In genomic region chr8:8440903-8441302, GRCm38 (mm10) we compare ENCODE assay signal across 9 mouse cellular contexts.
DNase-seq lines count a peak whose midpoint lies in the region; ATAC-seq and TF ChIP-seq lines count a peak whose summit lies in the region.
"Had no signal": no experiment of that assay in that cellular context is flagged by ENCODE, and none has a peak within 500 bp of the region (broad histone marks: within the 10 kb centered on the region; RNA-seq: fewer than 3 reads in every experiment).

No protein-coding gene starts in this region.

- 29% methylated on average over 8 of the region's 8 CpGs for WGBS in kidney, adult 2 months
- 30% methylated on average over 8 of the region's 8 CpGs for WGBS in heart, embryonic 15.5 days
- WGBS in limb, embryonic 11.5 days = 44% methylated on average over 8 of the region's 8 CpGs

- ATAC-seq in heart, embryonic 15.5 days (replicated peaks; ENCODE audit: insufficient number of reproducible peaks, insufficient read depth, low FRiP score, low read depth) = peak; percentile 67; the same call in 1 of the 2 replicates
- no peak for ATAC-seq in limb, embryonic 11.5 days (ENCODE audit: insufficient number of reproducible peaks, low FRiP score, low TSS enrichment, low read depth)
- peak; percentile 52 for ATAC-seq in megakaryocyte progenitor cell, adult 5-6 weeks (replicated peaks; ENCODE audit: poor library complexity)

- no peak for TF ChIP-seq CTCF in kidney, adult 2 months (conservative IDR thresholded peaks at IDR 0.05; ENCODE audit: insufficient read depth, insufficient read length, low read depth, low read length)

- H3K4me2 ChIP-seq in heart, embryonic 15.5 days = peak overlapping the region; percentile 58
- peak overlapping the region; percentile 22; the same call in 1 of the 2 replicates for H3K4me2 ChIP-seq in limb, embryonic 11.5 days (ENCODE audit: low read depth, severe bottlenecking)

- H3K9me3 ChIP-seq in heart, embryonic 15.5 days (replicated peaks) = no peaks in the 10 kb centered on the region
- H3K9me3 ChIP-seq in limb, embryonic 11.5 days (ENCODE audit: control insufficient read depth, low read length) = no peaks in the 10 kb centered on the region

- no peak overlapping the region for H3K4me3 ChIP-seq in kidney, adult 2 months (ENCODE audit: insufficient read depth, low read depth, low read length)
- peak overlapping the region; percentile 31 for H3K4me3 ChIP-seq in heart, embryonic 15.5 days
- H3K4me3 ChIP-seq in limb, embryonic 11.5 days (ENCODE audit: low read depth, low read length) = no peak overlapping the region

- 0 out of 2 replicates have a peak overlapping the region, but pooled peaks have one; percentile 8 for H3K9ac ChIP-seq in heart, embryonic 15.5 days
- no peak overlapping the region for H3K9ac ChIP-seq in limb, embryonic 11.5 days (ENCODE audit: low read length)

- no peaks in the 10 kb centered on the region for H3K27me3 ChIP-seq in kidney, adult 2 months (replicated peaks; ENCODE audit: control insufficient read depth, insufficient read depth, low read length)
- H3K27me3 ChIP-seq in heart, embryonic 15.5 days = no peaks in the 10 kb centered on the region
- no peaks in the 10 kb centered on the region for H3K27me3 ChIP-seq in limb, embryonic 11.5 days (ENCODE audit: control insufficient read depth, insufficient read depth, low read length)

- no peak overlapping the region for H3K27ac ChIP-seq in kidney, adult 2 months (ENCODE audit: insufficient read depth, low read depth, low read length)
- H3K27ac ChIP-seq in heart, embryonic 15.5 days = peak overlapping the region; percentile 66
- H3K27ac ChIP-seq in limb, embryonic 11.5 days (replicated peaks; ENCODE audit: low read depth, low read length) = no peak overlapping the region

- no peaks in the 10 kb centered on the region for H3K36me3 ChIP-seq in kidney, adult 2 months (ENCODE audit: control insufficient read depth, insufficient read depth, low read length)
- no peaks in the 10 kb centered on the region for H3K36me3 ChIP-seq in heart, embryonic 15.5 days
- H3K36me3 ChIP-seq in limb, embryonic 11.5 days (ENCODE audit: control insufficient read depth, insufficient read depth, low read length) = no peaks in the 10 kb centered on the region

- H3K4me1 ChIP-seq in kidney, adult 2 months (ENCODE audit: control insufficient read depth, insufficient read depth, low read length) = no peaks in the 10 kb centered on the region
- H3K4me1 ChIP-seq in heart, embryonic 15.5 days (replicated peaks) = peaks cover 19% of the 10 kb centered on the region
- H3K4me1 ChIP-seq in limb, embryonic 11.5 days (ENCODE audit: control insufficient read depth, insufficient read depth, low read length) = no peaks in the 10 kb centered on the region

- TF ChIP-seq POLR2A in kidney, adult 2 months (IDR thresholded peaks at IDR 0.05; ENCODE audit: low read depth, low read length) = no peak

- peak; percentile 23 for DNase-seq in kidney, adult 2 months
- no peak for DNase-seq in kidney, adult 18-20 months
- DNase-seq in limb, embryonic 11.5 days (ENCODE audit: low spot score) = no peak
- DNase-seq in thymus, postnatal 4 days = no peak
- no peak for DNase-seq in frontal cortex, adult 2 months (ENCODE audit: extremely low spot score in 1 of 2, low spot score in 1 of 2)
- no peak for DNase-seq in left cerebral cortex, postnatal 4 days
- DNase-seq: cerebellum, postnatal 36 days had no signal

- intact Hi-C loops in left cerebral cortex, postnatal 4 days (cut with DNase I) = no loop called here
